Mouse (Mus musculus) embryo, embryonic 11 days (tissue): ENCODE results near the gene Dhx15.
"Not testable (repeated sequence)": the region's sequence is repeated elsewhere in the genome, so short reads cannot be mapped to it uniquely, and the experiment has no call there.

Source experiments
- DNase-seq: peaks from one replicate; pipeline ENCODE4 v3.0.0-alpha.2; 2015

The Dhx15 gene

GRCm38 (mm10) chr5:52190371-52191179, at the start of gene Dhx15:
TSS of gene Dhx15 (minus strand) at chr5:52190514.
- DNase-seq = peak; percentile 97

DNA sequence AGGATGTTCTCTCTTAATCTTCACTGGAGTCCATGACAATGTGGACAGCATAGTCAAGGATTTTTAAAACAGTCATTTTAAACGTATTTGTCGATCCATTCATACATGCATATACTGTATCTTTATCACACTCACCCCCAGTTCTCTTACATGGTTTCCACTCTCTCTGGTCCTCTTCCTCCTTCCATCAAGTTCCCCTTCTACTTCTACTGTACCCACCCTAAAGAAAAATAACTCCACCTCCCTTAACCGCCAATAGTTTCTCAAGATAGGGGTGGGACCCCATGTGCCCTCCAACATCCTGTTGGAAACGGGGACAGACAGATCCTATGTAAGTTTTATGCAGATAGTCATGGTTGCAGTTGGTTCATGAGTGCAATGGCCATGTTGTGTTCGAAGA, 48.6 kb upstream of the Dhx15 start:
- no peak for DNase-seq

GRCm38 (mm10) chr5:52237956-52238735, 47.8 kb upstream of the Dhx15 start:
- DNase-seq = peak; percentile 18

- DNase-seq = not testable (repeated sequence)
These were observed 46.3 kb upstream of the Dhx15 start for GRCm38 (mm10) chr5:52236585-52236984.

DNA sequence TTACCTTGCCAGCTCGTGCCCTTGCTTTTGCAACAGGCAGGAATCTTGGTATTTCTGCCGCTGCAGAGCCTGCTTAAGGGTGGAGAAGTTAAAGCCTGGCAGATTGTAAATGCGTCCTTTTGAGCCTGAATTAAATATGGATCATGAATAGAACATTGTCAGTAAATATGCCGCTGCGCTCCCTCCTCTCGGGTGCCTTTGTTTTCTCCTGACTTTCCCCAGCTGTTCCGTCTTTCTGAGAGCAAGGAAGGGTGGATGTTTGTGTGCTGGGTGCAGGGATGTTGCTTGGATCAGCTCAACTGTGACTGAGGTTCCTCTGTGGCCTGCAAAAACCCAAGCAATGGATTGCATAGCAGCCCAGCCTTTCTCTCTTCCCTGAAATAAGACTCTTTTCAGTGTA, 44.3 kb upstream of the Dhx15 start:
- no peak for DNase-seq

DNA sequence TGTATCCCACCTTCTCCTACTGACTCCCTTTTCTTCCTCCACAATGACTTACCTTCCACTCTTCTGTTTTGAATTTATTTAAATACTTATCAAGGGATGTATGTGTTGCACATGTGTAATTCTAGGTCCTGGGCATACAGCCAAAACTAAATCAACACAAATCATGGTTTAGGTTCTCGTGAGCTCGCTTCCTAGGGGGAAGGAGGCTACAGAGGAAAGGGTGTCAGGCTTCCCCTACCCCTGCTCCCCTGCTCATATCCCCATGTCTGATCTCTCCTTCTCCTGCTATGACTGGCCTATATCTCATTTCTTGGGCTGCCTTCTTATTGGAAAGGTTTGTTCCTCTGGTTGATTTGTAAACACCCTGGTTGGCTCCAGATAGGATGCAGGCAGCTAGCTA, 43.6 kb upstream of the Dhx15 start:
- no peak for DNase-seq

GRCm38 (mm10) chr5:52232611-52233010, 42.3 kb upstream of the Dhx15 start:
- no peak for DNase-seq

- DNase-seq = no peak
These were observed 41.9 kb upstream of the Dhx15 start for GRCm38 (mm10) chr5:52232199-52232598.

- DNase-seq = no peak
These were observed 40.2 kb upstream of the Dhx15 start for GRCm38 (mm10) chr5:52230466-52230865.

- DNase-seq = no peak
These were observed 36.4 kb upstream of the Dhx15 start for GRCm38 (mm10) chr5:52226677-52227076.

- no peak for DNase-seq
These were observed 31.3 kb upstream of the Dhx15 start for GRCm38 (mm10) chr5:52221596-52221995.

- DNase-seq = no peak
These were observed 29.9 kb upstream of the Dhx15 start for GRCm38 (mm10) chr5:52220013-52220804.

DNA sequence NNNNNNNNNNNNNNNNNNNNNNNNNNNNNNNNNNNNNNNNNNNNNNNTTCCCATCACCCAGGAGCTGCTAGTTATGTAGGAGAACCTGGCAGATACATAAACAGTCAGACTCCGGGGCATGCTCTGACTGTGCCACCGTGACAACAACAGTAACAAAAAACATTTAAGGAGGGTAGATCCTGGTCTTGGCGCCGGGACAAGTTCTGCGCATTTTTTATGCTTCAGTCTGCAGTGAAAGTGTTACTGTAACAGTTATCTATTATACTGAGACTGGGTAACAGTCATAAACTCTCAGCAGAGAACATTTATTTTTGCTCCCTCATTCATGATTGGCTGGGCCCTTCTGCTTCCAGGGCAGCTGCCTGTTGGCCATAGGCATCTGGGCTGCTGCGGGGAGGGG, 27.9 kb upstream of the Dhx15 start:
- DNase-seq = no peak

DNA sequence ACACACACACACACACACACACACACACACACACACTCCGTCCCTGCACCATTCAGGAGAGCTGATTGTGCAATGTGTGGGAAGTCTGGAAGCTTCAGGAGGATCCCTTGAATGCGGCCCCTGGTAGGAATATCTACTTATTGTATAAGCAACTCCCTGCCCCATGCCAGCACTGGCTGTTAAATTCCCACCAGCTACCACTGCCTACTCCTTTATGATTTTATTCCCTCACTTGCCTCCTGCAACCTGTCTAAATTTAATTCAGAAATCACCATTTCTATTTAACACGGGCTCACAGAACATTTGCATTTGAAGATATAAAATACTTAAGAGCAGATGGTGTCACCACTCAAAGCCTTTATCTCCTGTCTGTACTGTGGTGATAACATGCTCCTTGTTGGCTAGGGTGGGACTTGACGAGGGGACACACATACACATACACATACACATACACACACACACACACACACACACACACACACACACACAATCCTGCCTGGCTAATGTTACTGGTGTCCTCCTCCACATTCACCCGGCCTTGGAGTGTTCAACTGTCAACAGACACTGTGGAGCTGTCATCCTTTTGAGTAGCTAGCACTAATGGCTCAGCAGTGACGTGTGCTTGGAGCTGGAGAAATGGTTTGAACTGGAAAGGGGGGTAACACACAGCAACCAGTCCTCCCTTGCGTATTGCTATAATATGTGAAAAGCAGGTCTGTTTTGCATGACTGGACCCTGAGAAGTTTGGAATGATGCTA, 23.0 kb upstream of the Dhx15 start:
- no peak for DNase-seq

DNA sequence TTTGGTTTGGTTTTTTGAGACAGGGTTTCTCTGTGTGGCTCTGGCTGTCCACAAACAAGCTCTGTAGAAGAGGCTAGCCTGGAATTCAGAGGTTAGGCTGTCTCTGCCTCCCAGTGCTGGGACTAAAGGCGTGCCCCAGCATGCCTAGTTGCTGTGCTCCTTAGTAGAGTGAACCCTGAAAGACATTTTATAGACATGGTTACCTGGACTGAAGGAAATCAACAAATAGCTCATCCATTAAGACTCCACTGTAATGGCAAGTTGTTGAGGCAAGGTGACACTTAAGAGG, 810 bp upstream of the Dhx15 start:
- no peak for DNase-seq

GRCm38 (mm10) chr5:52189664-52190365, 499 bp downstream of the Dhx15 start:
- peak; percentile 66 for DNase-seq

- DNase-seq = no peak
These were observed 2.1 kb downstream of the Dhx15 start for GRCm38 (mm10) chr5:52188206-52188605.

GRCm38 (mm10) chr5:52177326-52177725, 13.0 kb downstream of the Dhx15 start:
- DNase-seq = no peak

GRCm38 (mm10) chr5:52168468-52168867, 21.8 kb downstream of the Dhx15 start:
- DNase-seq = no peak

GRCm38 (mm10) chr5:52149138-52149537, 41.2 kb downstream of the Dhx15 start:
- no peak for DNase-seq

- no peak for DNase-seq
These were observed 43.2 kb downstream of the Dhx15 start for GRCm38 (mm10) chr5:52147141-52147540.

DNA sequence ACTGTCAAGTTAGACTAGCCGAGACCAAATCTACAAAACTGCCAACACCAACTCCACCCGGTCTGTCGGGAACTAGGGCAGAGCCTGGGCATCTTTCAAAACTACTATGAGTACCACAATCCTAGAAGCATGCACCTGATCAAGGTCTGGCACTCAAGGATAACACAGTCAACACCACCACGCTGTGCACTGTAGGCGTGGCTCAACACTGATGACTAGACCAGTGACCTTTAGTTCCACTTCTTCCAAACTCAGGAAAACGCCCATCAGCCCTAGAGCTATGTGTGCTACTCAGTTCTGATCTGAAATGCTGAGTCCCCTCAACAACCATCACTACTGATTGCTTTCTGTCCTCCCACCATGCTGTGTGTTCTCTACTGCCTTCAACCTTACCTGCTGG, 44.6 kb downstream of the Dhx15 start:
- no peak for DNase-seq
